Mouse (Mus musculus): ENCODE results near the gene Cntn3.
"Not testable (repeated sequence)": the region's sequence is repeated elsewhere in the genome, so short reads cannot be mapped to it uniquely, and the experiment has no call there.

Gene Cntn3

DNA sequence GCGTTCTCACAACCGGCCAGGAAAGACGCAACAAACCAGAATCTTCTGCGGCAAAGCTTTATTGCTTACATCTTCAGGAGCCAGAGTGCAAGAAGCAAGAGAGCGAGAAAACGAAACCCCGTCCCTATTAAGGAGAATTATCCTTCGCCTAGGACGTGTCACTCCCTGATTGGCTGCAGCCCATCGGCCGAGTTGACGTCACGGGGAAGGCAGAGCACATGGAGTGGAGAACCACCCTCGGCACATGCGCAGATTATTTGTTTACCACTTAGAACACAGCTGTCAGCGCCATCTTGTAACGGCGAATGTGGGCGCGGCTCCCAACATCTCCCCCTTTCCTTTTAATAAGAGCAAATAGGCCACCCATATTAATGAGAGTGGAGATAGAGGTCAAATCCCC is at the start of gene Cntn3:
Gene Cntn3 (minus strand): TSS at position 101 of the 400 bp plus-strand sequence.
- not testable (repeated sequence) for DNase-seq (ENCODE audit: low read depth, low spot score)

DNA sequence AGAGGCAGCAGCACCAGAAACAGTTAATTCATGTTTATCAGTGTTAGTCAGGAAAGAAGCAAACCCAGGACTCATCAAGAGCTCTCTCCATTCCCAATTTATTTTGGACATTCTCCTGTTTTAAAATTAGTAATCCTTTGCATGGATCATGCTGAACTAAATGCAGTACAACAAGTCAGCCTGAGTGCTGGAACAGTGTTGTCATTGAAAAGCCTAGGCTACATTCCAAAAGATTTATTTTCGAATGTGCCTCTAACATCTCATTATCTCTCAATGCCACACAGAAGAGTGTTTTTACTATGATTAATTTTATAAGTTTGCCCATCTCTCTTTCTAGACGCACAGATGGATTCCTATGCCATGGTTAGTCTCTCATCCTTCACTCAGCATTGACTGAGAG is 27.9 kb upstream of the Cntn3 start:
- DNase-seq (ENCODE audit: low read depth, low spot score), result peak; percentile 62

DNA sequence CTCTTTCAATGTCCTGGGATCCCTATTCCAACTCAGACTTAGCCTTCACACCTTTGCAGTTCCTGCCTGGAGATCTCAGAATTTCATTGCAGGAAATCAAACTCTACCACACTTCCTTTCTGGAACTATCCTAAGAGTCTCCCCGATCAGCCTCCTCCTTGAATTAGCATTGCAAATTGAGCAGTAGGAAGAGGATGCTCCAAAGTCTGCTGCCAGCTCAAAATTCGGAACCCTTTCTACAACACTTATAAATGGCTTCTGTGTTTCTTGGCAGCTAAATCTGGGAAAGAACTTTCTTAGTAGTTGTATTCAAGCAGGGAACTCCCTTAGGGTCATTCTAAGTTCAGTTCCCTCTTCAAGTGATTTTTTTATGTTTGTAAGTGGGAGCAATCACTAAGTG is 24.9 kb upstream of the Cntn3 start:
- peak; percentile 76 for DNase-seq (ENCODE audit: low read depth, low spot score)

DNA sequence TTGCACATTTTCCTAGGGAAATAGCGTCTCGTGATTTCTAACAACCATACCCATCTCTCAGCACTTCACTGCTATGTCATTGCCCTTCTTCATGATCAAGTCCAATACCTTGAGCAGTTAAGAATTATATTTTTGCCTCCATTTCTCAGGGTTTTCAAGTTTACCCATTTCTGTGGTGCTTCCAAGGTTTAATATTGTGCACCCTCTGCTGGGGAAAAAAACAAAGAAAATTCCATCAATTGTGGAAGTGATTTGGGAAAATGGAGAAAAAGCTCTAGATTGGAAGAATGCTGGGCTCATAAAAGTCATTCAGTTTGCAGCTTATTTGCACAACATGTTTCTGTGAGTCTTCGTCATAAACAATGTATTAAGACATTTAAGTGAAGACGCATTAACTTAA is 17.2 kb upstream of the Cntn3 start:
- no peak for DNase-seq (ENCODE audit: low read depth, low spot score)

DNA sequence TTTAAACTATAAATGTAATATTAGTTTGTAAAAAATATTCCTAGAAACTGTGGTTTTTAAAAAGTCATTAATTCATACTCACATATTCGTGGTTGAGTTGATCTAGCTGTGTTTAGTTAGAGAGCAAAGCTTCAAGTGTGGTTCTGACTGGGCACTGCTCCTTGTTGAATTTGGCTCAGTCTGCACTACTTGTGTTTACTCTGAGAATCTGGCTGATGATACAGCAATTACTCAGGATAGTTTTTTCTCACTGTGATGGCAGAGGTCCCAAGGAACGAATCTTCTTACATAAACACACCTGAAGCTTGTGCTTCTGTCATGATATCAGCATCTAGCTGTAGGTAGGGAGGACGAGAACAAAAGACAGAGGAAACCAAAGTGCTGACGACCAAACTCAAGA is 16.4 kb upstream of the Cntn3 start:
- DNase-seq (ENCODE audit: low read depth, low spot score), result no peak

DNA sequence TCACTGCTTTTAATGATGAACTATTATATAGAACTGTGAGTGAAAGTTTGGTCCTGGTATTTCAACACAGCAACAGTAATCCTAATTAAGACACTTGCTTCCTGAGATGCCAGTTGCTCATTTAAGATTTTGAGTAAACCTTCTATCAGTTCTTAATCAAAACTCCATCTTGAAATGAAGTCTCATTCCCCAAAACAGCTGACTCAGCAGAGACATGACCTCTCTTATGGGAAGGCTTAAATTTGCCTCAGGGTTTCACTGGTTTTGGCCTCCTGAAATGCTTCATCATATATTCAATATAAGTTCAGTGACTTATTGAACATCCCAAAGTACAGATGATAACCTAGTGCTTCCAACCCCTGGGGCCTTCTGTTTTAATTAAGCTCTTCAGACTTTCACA is 13.2 kb upstream of the Cntn3 start:
- no peak for DNase-seq (ENCODE audit: low read depth, low spot score)

DNA sequence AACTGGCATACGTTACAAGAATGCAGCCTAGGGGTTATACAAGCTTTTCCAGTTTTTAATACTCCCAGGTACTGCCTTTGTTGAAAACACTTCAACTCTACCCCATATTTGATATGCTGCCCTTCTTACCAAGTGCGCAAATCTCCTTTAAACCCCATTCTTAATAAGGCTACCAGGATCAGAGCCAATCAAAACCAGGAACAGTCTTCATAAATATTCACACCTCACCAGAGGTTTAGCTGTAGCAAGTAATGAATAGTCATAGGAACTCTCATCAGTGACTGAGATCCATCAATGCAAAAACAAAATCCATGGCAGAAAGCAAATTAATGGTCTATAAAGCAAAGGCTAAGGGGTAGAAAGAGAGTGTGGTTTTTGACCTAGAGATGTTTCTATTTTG is 10.7 kb upstream of the Cntn3 start:
- no peak for DNase-seq (ENCODE audit: low read depth, low spot score)

DNA sequence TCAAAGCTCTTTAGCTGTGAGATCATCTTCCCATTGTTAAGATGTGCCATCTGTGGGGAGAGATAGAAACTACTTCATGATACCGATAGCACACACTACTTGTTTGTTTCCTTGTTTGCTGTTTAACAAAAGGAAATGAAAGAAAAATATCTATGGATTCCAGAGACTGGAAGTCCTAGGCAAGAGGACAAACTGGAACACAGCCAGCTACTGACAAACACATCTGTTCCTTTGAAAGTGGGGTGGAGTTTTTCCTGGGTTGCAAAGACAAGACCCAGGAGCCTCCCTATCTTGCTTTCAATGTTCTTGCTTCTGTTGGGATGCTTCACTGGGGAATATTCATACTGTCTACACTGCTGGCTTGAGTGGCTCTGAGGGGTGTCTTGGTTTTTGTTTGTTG is 5.4 kb downstream of the Cntn3 start:
- DNase-seq (ENCODE audit: low read depth, low spot score), result no peak

DNA sequence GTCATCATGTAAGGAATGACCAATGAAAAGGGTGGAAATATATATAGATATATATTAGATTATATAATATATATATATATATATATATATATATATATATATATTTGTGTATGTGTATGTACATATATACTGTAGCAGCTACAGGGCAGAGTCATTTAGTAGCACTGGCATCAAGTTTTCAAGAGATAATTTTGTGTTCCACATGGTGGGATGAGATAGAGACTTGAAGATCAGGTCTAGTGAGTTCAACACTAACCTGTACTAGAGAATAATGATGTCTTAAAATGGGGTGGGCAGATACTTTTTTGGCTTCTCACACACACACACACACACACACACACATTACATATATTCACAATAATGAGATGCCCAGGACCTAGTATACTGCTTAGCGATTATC is 7.7 kb downstream of the Cntn3 start:
- no peak for DNase-seq (ENCODE audit: low read depth, low spot score)

DNA sequence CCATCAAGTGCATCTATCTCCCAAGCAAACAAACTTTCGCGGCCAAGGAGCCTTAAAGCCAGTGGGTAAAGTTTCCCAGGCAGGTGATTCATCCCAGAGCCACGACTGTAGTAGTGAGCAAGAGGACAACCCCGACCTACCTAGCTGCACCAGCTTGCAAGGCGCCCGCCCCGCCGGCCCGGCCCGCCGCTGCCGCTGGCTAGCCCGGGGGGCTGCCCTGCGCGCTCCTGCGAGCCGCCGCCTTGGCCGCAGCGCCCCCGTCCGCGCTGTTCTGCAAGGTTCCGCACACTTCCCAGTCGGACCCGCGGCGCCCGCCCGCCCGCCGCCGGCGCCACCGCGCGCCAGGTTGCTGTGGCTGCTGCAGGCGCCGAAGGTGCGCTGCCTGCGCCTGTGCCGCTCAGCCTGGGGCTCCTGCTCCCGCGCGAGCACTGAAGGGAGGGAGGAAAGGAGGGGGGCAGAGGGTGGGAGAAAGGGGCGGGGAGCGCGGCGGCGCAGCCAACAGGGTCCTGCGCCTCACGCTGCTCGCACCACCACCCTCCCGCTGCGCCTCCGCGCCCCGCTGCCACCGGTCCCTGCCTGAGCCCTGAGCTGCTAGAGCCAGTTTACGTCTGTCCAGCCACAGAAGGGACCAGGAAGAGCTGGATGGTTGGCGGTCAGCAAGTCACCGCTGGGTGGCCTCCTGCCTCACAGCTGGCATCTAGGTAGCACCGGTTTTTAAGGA is 8.7 kb downstream of the Cntn3 start:
- peak; percentile 79 for DNase-seq (ENCODE audit: low read depth, low spot score)

DNA sequence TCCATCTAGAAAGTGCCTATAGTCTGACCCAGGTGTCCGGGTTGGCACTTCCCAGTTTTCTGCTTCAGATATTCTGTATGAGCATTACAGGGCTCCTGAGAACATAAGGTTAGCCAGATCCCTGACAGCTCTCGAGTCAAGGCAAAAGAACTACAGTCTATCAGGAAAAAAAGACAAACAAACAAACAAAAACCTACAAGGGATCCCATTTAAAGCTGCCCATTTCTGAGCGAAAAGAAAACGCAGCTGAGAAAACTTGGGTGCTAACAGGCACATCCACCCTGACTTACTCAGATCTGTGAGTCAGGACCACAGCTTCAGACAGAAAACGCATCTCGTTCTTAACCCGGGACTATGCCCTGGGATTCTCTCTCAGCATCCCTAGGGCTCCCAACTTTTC is 9.5 kb downstream of the Cntn3 start:
- DNase-seq (ENCODE audit: low read depth, low spot score), result no peak

DNA sequence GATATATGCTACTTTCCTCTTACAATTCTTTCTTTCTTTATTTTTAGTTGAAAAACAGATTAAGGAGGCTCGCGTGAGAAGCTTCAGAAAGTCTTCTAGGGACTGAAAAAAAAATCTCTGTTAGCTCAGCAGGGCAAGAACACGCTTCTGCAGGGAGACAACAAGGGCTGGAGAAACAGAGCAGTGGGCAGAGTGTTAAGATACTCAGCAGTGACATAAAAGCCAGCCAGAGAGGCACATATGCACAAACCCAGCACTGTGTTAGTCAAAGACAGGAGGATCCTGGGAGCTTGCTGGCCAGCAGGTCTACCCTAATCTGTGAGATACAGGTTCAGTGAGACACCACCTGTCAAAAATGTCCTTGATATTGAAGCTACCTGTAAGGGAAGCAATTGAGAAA is 15.4 kb downstream of the Cntn3 start:
- no peak for DNase-seq (ENCODE audit: low read depth, low spot score)

DNA sequence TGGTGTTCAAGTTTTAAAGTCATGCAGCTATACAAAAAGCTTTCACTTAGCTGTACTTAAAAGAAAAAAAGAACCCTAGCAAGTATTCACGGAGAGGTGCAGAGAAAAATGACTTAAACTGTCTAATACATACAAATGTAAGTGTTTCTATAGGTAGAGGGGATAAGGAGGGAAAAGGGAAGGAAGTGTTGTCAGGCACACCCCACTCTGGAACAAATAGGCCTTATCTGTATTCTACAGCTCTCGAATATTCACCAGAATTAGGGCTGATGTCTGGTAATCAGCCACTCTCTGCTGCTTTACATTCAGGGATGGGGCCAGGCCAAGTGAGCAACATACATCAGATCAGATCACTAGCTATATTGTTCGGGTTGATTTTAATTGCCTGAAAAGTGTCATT is 16.4 kb downstream of the Cntn3 start:
- no peak for DNase-seq (ENCODE audit: low read depth, low spot score)

DNA sequence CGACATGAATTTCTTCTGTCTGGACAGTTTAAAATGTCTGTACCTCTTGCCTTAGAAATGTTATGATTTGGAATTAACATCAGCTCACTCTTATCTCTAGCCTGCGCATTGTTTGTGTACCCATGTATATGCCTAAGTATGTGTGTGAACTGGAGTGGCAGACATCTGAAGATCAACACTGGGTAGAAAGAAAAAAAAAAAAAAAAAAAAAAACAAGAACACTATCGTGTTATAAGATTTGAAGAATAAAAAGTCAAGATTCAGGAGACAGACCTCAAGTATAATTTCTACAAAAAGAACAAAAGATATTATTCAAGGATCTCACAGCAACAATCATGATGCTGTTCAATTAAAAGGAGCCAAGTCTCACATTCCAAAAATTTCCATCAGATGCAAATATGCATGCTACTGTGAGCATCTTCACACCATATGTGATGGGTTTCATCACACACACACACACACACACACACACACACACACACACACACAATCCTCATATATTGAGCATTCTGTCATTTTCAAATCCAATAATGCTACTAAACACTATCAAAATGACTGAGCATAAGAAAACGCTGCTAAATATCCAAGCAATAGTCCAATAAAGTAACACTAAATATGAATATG is 17.0 kb downstream of the Cntn3 start:
- no peak for DNase-seq (ENCODE audit: low read depth, low spot score)

DNA sequence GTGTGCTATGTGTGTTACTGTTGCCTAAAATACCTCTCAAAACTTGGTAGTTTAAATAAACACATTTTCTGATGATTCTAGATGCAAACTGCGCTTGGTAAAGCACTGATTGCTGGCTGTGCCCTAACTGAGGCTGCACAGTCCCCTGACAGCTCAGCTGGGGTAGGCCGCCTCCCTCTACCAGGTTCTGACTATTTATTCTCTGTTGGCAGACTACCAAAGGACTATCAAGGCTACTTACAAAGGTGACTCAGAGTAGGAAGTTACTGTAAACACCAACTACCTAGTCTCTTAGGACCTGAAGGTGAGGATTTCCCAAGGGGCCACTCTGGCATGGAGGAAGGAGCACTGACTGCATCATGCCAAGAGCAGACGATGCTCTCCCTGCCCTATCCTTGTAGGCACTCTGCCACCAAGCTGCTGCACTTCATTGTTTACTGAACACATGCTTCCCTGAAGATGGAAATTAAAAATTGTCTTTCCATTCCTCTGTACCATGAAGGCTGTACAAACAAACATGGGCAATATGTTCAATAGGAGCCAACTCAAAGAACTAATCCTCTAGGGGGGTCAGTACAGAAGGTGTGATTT is 17.7 kb downstream of the Cntn3 start:
- no peak for DNase-seq (ENCODE audit: low read depth, low spot score)

DNA sequence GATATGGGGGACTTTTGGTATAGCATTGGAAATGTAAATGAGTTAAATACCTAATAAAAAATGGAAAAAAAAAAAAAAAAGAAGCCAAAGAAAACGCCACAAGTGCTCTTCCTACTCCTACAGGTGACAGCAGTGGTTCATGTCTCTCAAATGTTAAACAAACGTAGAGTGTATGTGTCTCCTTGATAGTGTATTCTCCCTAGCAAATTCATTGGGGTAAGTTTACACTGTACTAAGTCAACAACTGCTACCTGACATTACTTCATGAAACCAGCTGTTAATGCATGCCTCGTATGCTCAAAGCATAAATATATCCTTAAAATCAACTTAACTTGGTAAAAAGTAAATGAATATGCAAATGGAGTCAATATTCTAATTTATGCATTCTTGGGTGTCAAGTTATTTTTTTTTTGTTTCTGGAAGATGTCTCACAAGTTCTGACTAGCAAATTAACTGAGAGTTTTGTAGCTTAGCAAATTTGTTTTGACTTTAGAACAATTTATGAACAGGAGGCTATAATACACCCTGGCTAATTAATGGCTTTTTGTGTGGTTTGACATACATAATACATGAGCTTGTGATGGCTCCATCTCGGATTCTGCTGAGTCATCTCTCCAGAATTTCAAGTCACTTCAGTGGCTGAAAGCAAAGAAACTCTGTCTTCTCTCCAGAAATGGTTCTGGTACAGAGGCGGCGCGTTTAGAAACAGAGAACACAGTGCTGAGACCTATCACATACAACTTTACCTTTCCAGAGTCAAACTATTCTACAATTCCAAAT is 31.1 kb downstream of the Cntn3 start:
- DNase-seq (ENCODE audit: low read depth, low spot score), result no peak

DNA sequence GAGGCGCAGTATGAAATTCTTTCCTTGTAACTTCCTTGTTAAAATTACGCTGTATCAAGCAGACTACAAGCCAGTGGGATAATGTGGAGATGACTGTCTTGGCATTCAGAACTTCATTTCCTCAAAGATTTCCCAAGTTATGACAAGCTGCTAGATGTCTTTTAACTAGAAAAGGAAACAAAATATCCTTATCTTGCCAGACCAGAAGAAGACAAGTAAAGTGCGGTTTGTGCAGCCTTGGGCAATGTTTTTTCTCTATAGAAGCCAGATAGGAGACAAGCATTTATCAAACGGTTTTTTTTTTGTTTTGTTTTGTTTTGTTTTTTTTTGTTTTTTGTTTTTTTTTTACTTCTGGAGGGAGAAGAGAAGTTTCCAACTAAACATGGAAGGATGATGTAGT is 37.3 kb downstream of the Cntn3 start:
- DNase-seq (ENCODE audit: low read depth, low spot score), result no peak

DNA sequence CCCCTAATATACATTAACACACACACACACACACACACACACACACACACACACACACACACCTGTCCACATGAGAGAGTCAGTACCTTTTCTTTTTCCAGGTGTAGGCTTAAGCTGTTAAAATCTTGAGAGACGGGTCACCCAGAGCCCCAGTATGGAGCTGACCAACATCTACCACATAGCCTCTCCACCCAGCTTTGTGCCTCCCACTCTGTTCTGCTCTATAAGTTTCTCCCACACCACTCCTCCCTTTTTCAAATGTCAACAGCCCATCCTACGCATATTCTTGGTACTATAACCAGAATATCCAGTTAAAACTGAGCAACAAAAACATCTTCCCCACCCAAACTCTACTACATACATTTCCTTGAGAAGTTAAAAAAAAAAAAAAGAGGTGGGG is 49.9 kb downstream of the Cntn3 start:
- DNase-seq (ENCODE audit: low read depth, low spot score), result no peak

DNA sequence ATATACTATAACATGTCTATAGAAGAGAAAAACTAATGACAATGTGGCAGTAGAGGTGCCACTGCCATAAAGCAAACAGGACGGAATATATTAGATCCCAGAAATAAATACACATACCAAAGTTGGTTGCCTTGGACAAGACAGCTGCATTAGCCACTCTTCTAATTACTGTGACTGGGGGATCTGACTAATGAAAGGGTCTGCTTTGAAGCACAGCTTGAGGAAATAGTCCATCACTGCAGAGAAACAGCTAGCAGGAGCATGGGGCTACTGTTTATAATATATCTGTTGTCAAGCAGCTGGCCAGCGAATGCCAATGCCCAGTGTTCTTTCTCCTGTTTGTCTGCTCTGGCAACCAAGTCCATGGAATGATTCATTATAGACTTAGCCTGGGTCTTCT is 51.9 kb downstream of the Cntn3 start:
- no peak for DNase-seq (ENCODE audit: low read depth, low spot score)

DNA sequence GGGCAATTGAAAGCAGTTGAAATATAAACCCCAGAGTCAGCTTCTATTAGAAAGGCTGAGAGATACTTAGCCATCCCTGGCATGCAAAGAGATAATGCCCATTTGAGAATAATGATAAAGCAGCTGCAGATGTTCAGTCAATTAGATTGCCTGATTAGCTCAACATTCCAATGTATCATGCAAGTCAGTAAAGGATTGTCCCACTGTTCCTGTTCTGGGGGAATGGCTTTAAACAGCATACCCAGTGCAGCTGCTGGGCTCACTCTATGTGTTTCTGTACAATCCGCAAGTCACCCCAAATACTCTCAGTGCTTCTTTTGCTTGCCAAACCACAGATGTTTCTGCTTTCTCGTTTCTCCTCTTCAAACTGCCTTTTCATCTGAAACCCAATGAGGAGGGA is 57.7 kb downstream of the Cntn3 start:
- peak; percentile 22 for DNase-seq (ENCODE audit: low read depth, low spot score)

DNA sequence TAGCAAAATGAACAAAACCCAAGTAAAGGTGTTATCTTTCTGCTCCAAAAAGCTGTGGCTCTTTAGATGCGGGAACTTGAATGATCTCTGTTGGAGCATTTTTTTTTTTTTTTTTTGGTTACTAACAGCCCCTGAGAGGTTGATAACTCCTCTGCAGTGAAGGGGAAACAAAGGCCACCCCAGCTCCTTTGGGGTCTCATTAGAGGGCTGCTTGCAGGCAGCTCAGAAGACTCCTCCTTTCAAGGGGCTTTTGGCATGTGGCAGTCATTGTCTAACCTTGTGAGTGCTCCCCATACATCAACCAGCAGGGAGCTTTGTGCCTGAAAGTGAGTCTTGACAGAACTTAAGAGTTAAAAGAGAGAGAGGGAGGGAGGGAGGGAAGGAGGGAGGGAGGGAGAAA is 60.8 kb downstream of the Cntn3 start:
- no peak for DNase-seq (ENCODE audit: low read depth, low spot score)

DNA sequence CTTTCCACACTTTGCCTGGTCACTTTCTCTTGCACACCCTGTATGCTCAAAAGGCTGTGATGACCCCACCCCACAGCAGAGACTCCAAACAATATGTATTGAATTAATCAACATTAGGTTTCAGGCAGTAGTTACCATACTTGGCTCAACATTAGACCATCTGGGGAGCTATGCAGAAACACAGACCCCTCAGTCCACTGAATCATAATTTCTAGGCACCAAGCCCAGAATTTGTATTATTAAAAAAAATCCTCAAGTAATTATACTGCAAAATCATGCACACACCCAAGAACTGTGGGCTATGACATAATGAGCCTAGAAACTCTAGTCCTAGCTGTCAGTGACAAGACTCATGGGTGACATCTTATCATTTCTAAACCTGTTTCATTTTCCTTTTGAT is 87.4 kb downstream of the Cntn3 start:
- DNase-seq (ENCODE audit: low read depth, low spot score), result no peak

Data from telencephalon, adult 2 months (tissue).